Mouse (Mus musculus): ENCODE results near the gene Bri3bp. TPM values are rescaled to one million over a fixed set of nuclear protein-coding genes. Genes with fewer than 3 reads are reported as not detected.
"Not testable (repeated sequence)": the region's sequence is repeated elsewhere in the genome, so short reads cannot be mapped to it uniquely, and the experiment has no call there.

Gene Bri3bp
- total RNA-seq, 1 experiment from 2014 or later = 32.8 TPM

DNA sequence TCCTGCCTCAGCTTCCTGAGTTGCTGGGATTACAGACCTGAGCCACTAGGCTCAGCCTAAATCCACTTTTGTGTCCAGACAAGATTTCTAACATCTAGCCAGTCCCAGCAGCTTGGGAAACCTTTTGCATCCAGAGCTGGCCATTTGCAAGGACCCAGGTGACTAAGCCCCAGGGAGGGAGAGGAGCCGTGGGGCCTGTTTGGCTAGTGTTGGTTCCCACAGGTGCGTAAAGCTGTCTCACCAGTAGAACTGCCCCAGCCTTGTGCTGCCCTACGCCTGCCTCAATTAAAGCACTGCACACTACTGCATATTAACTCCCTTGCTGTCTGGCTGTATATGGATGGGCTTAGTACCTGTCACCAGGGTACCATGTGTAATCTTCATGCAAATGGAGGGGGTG is 38.0 kb downstream of the Bri3bp start:
- no peak for ATAC-seq (replicated peaks; ENCODE audit: low read depth, poor library complexity, severe bottlenecking)

DNA sequence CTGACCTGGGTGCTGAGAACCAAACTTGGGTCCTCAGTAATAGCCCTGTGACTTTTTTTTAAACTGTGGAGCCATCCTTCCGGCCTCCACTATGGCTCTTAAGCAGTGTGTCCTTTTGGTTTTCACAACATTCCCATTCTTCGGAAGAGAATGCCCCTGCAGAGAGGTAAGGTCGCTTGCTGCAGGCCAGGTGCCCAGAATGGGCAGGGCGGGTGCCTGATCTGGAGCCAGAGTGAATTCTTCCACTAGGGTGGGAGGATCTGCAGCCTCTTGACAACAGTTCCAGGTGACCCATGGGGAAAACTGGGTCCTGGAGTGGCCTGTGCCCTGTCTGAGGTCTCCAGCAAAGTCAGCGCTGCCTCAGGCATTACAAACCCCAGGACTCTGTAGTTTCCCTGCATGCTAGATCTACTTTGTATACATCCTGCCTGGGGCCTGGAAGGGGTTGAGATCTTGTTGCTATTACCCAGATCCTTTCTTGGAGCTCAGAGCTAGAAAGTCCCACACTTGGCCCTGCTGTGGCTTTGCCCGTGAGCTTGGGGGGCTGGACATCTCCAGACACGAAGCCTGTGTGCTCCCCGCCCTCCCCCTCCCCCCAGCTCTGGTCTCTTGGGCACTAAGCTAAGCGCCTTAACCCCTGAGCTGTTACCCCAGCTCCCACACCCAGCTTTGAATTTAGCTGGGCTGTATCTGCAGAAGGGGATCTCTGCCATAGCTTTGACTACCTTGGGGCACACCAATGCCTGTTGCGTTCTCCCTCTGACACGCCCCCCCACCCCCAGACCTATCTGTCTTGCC is 39.3 kb downstream of the Bri3bp start:
- no peak for ATAC-seq (replicated peaks; ENCODE audit: low read depth, poor library complexity, severe bottlenecking)

DNA sequence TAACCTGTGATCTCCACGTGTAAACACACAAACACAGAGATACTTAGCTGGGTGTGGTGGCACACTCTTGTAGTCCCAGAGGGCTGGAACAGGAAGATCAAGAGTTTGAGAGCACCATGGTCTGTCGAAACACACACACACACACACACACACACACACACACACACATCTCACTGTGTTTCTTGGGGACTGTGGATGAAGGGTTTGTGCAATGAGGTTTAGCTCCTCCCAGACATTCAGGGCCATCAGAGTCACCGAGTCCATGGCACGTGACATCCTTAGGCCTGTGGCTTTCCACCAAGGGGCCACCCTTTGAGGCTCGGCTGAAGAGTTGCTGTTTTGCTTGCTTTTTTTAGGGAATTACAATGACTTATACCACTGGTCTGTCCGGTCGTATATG is 41.1 kb downstream of the Bri3bp start:
- ATAC-seq (replicated peaks; ENCODE audit: low read depth, poor library complexity, severe bottlenecking) = no peak

GRCm38 (mm10) chr5:125483712-125484611 is 42.6 kb downstream of the Bri3bp start:
- ATAC-seq (replicated peaks; ENCODE audit: low read depth, poor library complexity, severe bottlenecking) = peak; percentile 65

DNA sequence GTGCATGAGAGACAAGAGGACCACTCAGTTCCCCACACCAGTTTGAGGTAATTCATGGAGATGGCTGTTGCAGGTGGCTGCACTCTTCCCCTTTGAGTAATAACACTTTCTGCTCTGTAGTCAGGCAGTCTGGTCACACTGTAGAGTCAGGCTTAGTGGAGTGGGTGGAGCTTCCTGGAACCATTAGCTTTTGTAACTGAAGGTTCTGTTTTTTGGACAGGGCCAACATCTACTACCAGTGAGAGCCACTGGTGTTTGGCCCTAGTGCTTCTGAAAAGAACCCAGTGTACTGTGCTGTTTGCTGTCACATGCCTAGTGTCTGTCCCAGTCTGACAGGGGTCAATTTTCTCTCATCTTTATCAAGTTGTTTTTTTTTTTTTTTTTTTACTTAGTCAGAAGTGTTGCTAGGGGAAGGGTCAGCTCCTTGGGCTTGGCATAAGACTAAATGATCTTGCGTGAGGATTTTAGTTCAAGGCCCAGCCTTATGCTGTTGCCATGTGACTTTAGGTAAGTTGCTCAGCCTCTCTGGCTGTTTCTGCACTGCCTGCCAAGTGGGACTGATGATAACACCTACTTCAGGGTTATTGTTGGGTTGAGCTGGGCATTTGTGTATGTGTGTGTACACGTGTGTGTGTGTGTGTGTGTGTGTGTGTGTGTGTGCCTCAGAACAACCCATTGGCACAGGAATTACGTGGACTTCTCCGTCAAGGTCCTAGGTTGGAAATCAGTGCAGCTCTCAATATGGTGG is 43.8 kb downstream of the Bri3bp start:
- peak; percentile 34 for ATAC-seq (replicated peaks; ENCODE audit: low read depth, poor library complexity, severe bottlenecking)

DNA sequence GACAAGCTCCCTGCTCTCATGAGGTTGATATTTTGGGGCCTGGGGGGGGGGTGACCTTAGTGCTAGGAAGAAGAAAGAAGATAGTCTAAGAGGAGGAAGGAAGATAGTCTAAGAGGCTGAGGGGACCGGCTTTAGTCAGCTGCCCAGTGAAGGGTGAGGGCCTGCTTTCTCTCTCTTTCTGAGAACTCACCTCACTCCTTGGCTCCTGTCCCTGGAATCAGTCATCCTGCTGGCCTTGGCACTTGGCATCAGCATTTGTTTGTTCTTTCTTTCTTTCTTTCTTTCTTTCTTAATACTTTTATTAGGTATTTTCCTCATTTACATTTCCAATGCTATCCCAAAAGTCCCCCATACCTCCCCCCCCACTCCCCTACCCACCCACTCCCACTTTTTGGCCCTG is 44.7 kb downstream of the Bri3bp start:
- no peak for ATAC-seq (replicated peaks; ENCODE audit: low read depth, poor library complexity, severe bottlenecking)

DNA sequence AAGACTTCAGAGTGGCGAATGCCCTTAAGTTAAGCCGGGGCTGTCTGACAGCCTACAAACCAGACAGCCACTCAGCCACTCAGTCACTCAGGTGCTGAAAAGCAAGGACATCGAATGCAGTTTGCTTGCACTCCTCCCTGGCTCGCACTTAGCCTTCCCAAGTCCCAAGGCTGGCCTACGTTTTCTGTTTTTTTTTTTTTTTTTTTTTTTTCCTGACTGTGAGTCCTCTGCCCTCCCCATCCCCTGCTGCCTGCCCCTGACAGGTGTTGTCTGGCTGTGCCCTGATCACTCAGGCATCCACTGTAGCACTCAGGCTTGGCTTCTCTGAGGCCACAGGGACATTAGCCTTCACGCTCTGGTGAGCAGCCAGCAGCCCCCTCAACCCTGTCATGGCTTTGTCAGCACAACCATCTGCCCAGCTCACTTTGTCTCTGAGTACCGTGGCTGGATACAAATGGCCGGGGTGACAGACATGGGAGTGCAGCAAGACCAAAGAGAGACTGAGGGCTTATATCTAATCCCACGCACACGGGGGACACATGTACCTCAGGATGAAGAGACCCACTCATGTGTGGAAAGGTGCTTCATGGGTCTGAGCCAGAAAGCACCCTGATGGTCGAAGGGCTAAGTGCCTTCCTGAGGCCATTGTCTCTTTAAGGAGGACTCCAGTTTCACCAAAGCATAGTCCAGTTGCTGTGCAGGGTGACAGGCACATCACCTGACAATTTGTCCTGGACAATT is 46.2 kb downstream of the Bri3bp start:
- no peak for ATAC-seq (replicated peaks; ENCODE audit: low read depth, poor library complexity, severe bottlenecking)

DNA sequence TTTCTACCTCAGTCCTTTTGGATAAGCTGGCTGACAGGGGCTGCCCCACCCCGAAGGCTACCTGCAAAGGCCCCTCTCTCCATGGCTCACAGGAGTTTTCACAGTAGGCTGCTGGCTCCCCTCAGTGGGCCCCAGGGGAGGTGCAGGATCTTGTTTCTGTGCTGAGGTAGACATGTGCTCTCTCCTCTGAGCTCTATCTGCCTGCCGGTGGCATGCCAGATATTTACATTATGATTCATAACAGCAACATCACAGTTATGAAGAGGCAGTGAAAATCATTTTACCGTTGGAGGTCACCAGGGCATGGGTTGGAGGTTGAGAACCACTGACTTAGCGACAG is 46.7 kb downstream of the Bri3bp start:
- ATAC-seq (replicated peaks; ENCODE audit: low read depth, poor library complexity, severe bottlenecking) = no peak

- ATAC-seq (replicated peaks; ENCODE audit: low read depth, poor library complexity, severe bottlenecking) = not testable (repeated sequence)
These were observed 47.6 kb downstream of the Bri3bp start for GRCm38 (mm10) chr5:125488953-125489352.

- ATAC-seq (replicated peaks; ENCODE audit: low read depth, poor library complexity, severe bottlenecking) = no peak
These were observed 49.7 kb downstream of the Bri3bp start for GRCm38 (mm10) chr5:125491107-125491506.

- no peak for ATAC-seq (replicated peaks; ENCODE audit: low read depth, poor library complexity, severe bottlenecking)
These were observed 51.2 kb downstream of the Bri3bp start for GRCm38 (mm10) chr5:125492379-125493092.

GRCm38 (mm10) chr5:125493093-125493423 is 51.7 kb downstream of the Bri3bp start:
- no peak for ATAC-seq (replicated peaks; ENCODE audit: low read depth, poor library complexity, severe bottlenecking)

GRCm38 (mm10) chr5:125495655-125496054 is 54.3 kb downstream of the Bri3bp start:
- ATAC-seq (replicated peaks; ENCODE audit: low read depth, poor library complexity, severe bottlenecking) = no peak

DNA sequence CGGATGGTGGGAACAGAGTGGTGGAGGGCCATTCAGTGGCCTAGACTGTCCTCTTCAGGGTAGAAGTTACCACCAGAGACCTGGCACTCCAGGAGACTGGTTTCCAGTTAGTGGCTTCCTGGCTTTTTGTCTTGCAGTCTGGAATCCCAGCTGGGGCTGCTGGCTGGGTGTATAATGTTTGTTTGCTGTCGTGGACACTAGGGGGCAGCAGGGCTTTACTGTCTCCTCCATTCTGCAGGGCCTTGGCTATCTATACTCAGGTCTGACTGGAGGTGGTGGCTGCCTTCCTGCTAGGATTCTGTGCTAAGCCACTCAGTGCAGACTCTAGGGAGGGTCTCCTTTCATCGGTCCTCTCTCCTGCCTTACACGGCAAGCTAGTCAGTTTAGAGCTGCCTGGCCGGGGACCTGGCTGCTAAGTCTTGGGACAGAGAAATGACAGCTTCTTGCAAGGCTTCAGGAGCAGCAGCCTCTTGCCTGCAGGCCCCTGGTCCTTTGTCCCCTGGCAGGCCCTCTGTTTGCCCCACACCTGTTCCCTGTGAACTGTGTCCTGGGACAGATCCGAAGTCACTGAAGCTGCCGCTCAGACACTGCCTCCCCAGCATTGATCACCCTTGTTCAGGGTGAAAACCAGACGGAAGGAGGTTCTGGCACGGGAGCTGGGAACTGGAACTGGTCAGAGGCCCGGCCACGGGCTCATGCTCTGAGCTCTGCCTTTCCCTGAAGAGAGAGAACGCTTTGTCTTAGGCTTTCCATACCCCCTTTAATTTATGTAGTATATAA is 56.6 kb downstream of the Bri3bp start:
- peak; percentile 89 for ATAC-seq (replicated peaks; ENCODE audit: low read depth, poor library complexity, severe bottlenecking)

DNA sequence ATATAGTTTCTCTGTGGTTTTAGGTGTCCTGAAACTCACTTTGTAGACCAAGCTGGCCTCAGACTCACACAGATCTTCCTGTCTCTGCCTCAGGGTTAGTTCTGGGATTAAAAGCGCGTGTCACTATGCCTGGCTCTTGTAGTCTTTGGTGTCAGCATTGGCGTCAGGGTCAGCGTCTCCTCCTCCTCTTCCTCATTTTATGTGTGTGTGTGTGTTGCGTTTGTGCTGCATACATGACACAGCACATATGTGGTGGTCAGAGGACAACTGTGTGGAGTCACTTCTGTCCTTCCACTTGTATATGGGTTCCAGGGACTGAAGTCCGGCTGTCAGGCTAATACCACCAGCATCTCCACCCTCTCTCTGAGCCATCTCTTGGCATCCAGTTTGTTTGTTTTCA is 60.1 kb downstream of the Bri3bp start:
- no peak; the same call in 1 of the 2 replicates for ATAC-seq (replicated peaks; ENCODE audit: low read depth, poor library complexity, severe bottlenecking)

DNA sequence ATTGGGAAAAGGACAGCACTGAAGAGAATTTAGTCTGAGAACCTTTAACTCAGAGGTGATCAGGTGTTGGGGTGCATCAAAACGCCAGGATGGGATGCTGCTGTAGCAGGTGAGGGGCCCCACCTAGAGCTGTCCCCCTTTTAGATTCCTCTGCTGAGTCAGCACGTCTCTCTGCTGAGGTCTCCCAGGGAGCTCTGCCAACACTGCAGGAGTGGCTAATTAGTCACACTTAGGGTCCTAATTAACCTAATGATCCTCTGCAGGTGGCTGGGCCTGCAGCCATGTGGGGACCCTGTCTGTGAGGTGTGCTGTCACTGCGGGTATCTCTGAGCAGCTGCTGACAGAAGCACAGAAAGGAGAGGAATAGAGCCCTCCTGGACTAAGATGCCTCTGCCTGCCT is 60.8 kb downstream of the Bri3bp start:
- no peak for ATAC-seq (replicated peaks; ENCODE audit: low read depth, poor library complexity, severe bottlenecking)

DNA sequence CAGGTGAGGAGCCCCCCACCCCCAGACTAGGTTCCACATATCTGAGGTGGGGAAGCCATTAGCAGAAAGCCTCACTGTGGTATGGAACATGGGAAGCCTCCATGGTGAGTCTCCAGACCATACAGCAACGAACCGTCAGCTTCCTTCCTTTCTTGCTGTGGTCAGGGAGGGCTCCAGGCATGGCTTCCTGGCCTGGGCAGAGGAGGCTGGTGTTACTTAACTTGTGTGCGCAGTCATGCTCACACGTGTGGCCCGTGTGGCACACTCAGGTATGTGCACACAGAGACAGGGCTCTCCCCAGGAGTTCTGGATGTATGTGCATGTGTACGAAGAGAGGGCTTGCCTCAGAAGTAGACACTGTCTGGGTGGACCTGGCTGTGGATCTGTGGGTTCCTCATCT is 62.3 kb downstream of the Bri3bp start:
- peak; percentile 84 for ATAC-seq (replicated peaks; ENCODE audit: low read depth, poor library complexity, severe bottlenecking)

- no peak for ATAC-seq (replicated peaks; ENCODE audit: low read depth, poor library complexity, severe bottlenecking)
These were observed 63.3 kb downstream of the Bri3bp start for GRCm38 (mm10) chr5:125504692-125505091.

- no peak for ATAC-seq (replicated peaks; ENCODE audit: low read depth, poor library complexity, severe bottlenecking)
These were observed 64.6 kb downstream of the Bri3bp start for GRCm38 (mm10) chr5:125505968-125506367.

Measured in common myeloid progenitor, adult 5-6 weeks (primary cell).